Mouse (Mus musculus) hindbrain, embryonic 10.5 days (tissue): ENCODE measurements around the gene Prdx5. TPM values are rescaled to one million over a fixed set of nuclear protein-coding genes. Genes with fewer than 3 reads are reported as not detected.

Experiments used
- DNase-seq: peaks from one replicate; pipeline ENCODE4 v3.0.0-alpha.2; 2017; ENCODE audit warnings: low spot score
- H3K27ac ChIP-seq: fragments of 300-500 bp; sonication (generic); 2 replicates; pipeline ENCODE4 v1.5.1; 2016; ENCODE audit warnings: mild to moderate bottlenecking, moderate library complexity
- H3K27me3 ChIP-seq: fragments of 300-500 bp; sonication (generic); 2 replicates; pipeline ENCODE4 v1.6.1; 2016; ENCODE audit warnings: mild to moderate bottlenecking; ENCODE audit not compliant: poor library complexity, insufficient read depth, severe bottlenecking
- H3K36me3 ChIP-seq: fragments of 300-500 bp; sonication (generic); 2 replicates; pipeline ENCODE4 v1.6.1; 2016; ENCODE audit warnings: mild to moderate bottlenecking, moderate library complexity
- H3K4me1 ChIP-seq: fragments of 300-500 bp; sonication (generic); replicated peaks from 2 replicates; pipeline ENCODE4 v1.6.1; 2016; ENCODE audit warnings: mild to moderate bottlenecking
- H3K4me3 ChIP-seq: fragments of 300-500 bp; sonication (generic); 2 replicates; pipeline ENCODE4 v1.5.1; 2016; ENCODE audit warnings: mild to moderate bottlenecking, moderate library complexity
- H3K9me3 ChIP-seq: fragments of 300-500 bp; sonication (generic); 2 replicates; pipeline ENCODE4 v1.6.1; 2016; ENCODE audit warnings: mild to moderate bottlenecking, moderate library complexity
- WGBS: fragments of 180-500 bp; shearing (Covaris S2); methylation state at CpG from one replicate; pipeline ENCODE4 v1.1.7; 2016; 5-methylcytosine and 5-hydroxymethylcytosine counted together
- polyA plus RNA-seq: library from polyadenylated mRNA; unstranded; fragments of >200 nt; fragmentation: Nextera tagmentation; extraction: Ambion mirVana; gene quantifications from 2 replicates; pipeline ENCODE4 v1.2.1, GENCODE M21; 2016

The Prdx5 gene
- 155 and 196 TPM in 2 replicates for polyA plus RNA-seq

- Histone ChIP-seq H3K27ac (peak within 1 kb of the TSS; percentile 90), H3K4me1 (peaks cover 46% of the 10 kb centered on the region), H3K27me3 (no peaks in the 10 kb centered on the region), H3K4me3 (peak within 1 kb of the TSS; percentile 71), H3K9me3 (no peaks in the 10 kb centered on the region), H3K36me3 (peaks cover 66% of the 10 kb centered on the region)
- under 1% methylated on average over 65 of the region's 65 CpGs for WGBS
- peak; percentile 93 for DNase-seq
These were observed at the start of gene Prdx5, which contains the start of gene Trmt112 for GRCm38 (mm10) chr19:6909507-6910289. TSS of gene Prdx5 (minus strand) at chr19:6910106. TSS of gene Trmt112 (plus strand) at chr19:6909698.

DNA sequence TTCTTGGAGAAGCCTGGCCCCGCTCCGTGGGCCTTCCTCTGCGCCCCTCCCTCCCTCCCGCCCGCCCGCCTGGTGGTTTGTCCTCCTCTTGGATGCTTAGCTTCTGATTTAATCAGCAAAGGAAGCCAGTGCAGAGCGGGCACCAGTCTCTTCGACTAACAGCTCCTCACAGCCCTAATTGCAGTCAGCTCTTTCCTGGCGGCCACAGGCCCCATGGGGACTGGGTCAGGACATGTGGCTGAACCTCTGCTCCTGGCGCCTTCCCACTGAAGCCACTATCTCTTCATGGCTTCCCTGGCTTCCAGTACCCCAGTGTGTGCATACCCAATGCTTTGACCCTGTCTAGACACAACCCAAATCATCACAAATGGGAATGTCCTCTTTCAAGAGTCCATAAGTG is 46.6 kb upstream of the Prdx5 start:
- 0 out of 2 replicates have a peak overlapping the region, but pooled peaks have one; percentile 9 for H3K4me3 ChIP-seq
- WGBS, result 85% methylated on average over 10 of the region's 10 CpGs
- peaks cover 65% of the 10 kb centered on the region for H3K36me3 ChIP-seq
- no peaks in the 10 kb centered on the region for H3K27me3 ChIP-seq
- H3K4me1 ChIP-seq, result peaks cover 27% of the 10 kb centered on the region
- H3K9me3 ChIP-seq, result no peaks in the 10 kb centered on the region
- no peak for DNase-seq
- 0 out of 2 replicates have a peak overlapping the region, but pooled peaks have one; percentile 35 for H3K27ac ChIP-seq

- Histone ChIP-seq H3K4me1 (peaks cover 29% of the 10 kb centered on the region), H3K27me3 (no peaks in the 10 kb centered on the region), H3K27ac (no peak overlapping the region), H3K36me3 (peaks cover 63% of the 10 kb centered on the region), H3K4me3 (no peak overlapping the region), H3K9me3 (no peaks in the 10 kb centered on the region)
- WGBS, result 88% methylated on average over 7 of the region's 7 CpGs
- no peak for DNase-seq
These were observed 45.5 kb upstream of the Prdx5 start for GRCm38 (mm10) chr19:6955424-6955823.

DNA sequence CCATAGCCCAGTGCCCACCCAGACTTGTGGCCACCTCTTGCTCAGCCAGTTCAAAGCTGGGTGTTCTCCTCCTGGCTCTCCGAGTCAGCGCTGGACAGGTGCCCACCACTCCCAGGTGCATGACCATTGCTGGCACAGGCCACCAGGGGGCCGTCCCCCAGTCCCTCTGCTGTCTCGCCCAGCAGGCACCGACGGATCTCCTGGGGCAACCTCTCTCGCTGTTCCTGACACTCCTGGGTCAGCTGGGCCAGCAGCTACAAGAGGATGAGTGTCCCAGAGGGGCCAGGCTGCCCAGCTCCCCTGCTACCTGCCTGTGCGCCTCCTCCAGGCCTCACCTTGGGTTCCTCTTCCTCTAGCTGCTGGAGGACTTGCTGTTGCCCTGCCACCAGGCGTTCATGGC is 44.1 kb upstream of the Prdx5 start:
- Histone ChIP-seq H3K27me3 (no peaks in the 10 kb centered on the region), H3K4me1 (peaks cover 39% of the 10 kb centered on the region), H3K27ac (peak overlapping the region; percentile 25; the same call in 1 of the 2 replicates), H3K36me3 (peaks cover 49% of the 10 kb centered on the region), H3K9me3 (no peaks in the 10 kb centered on the region), H3K4me3 (peak overlapping the region; percentile 0; the same call in 1 of the 2 replicates)
- WGBS, result 65% methylated on average over 9 of the region's 9 CpGs
- no peak for DNase-seq

- no peak for DNase-seq
- Histone ChIP-seq H3K4me3 (peak overlapping the region; percentile 65), H3K4me1 (peaks cover 39% of the 10 kb centered on the region), H3K36me3 (peaks cover 43% of the 10 kb centered on the region), H3K27me3 (no peaks in the 10 kb centered on the region), H3K27ac (peak overlapping the region; percentile 97), H3K9me3 (no peaks in the 10 kb centered on the region)
- 22% methylated on average over 3 of the region's 3 CpGs for WGBS
These were observed 42.8 kb upstream of the Prdx5 start for GRCm38 (mm10) chr19:6952712-6953037.

DNA sequence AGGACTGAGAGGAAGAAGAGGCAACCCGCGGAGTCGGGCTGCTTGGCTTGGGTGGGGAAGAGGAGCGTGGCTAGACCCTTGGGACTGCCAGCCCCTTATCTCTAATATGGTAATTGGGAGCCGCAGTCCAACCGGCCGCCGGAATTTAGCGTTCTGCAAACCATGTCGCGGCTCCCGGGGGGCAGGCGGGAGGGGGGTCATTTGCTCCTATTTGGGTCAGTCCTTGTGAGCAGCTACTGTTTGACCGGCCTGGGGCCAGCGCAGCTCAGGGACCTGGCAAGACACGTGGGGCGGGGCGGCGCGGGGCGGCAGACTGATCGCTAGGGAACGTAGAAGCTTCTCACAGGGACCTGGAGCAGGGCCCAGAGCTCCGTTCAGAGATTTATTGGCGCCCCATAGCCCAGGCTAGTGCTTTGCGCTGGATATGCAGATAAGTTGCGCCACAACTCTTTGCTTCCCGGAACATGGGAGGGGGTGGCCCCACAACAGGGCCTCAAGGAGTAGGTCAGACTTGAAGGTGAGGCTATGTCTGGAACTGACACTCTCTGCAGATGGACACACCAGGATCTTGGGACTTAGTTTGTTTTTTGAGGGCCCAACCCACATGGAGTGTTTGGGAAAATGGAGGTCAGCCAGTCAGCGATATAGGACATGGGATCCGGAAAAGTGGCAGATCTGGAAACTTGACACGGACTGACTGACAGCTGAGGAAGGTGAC is 42.2 kb upstream of the Prdx5 start:
- Histone ChIP-seq H3K4me3 (peak overlapping the region; percentile 65), H3K36me3 (peaks cover 37% of the 10 kb centered on the region), H3K4me1 (peaks cover 39% of the 10 kb centered on the region), H3K27ac (peak overlapping the region; percentile 97), H3K27me3 (no peaks in the 10 kb centered on the region), H3K9me3 (no peaks in the 10 kb centered on the region)
- WGBS, result 2% methylated on average over 31 of the region's 31 CpGs
- peak; percentile 64 for DNase-seq

- Histone ChIP-seq H3K4me3 (peak overlapping the region; percentile 65), H3K9me3 (no peaks in the 10 kb centered on the region), H3K27me3 (no peaks in the 10 kb centered on the region), H3K27ac (peak overlapping the region; percentile 97), H3K4me1 (peaks cover 39% of the 10 kb centered on the region), H3K36me3 (peaks cover 33% of the 10 kb centered on the region)
- WGBS, result under 1% methylated on average over 35 of the region's 35 CpGs
- DNase-seq, result peak; percentile 93
These were observed 41.6 kb upstream of the Prdx5 start for GRCm38 (mm10) chr19:6951381-6951968.

- Histone ChIP-seq H3K36me3 (peaks cover 29% of the 10 kb centered on the region), H3K4me1 (peaks cover 34% of the 10 kb centered on the region), H3K27ac (peak overlapping the region; percentile 97), H3K9me3 (no peaks in the 10 kb centered on the region), H3K4me3 (peak overlapping the region; percentile 65), H3K27me3 (no peaks in the 10 kb centered on the region)
- under 1% methylated on average over 28 of the region's 28 CpGs for WGBS
- peak; percentile 75 for DNase-seq
These were observed 40.8 kb upstream of the Prdx5 start for GRCm38 (mm10) chr19:6950613-6951153.

DNA sequence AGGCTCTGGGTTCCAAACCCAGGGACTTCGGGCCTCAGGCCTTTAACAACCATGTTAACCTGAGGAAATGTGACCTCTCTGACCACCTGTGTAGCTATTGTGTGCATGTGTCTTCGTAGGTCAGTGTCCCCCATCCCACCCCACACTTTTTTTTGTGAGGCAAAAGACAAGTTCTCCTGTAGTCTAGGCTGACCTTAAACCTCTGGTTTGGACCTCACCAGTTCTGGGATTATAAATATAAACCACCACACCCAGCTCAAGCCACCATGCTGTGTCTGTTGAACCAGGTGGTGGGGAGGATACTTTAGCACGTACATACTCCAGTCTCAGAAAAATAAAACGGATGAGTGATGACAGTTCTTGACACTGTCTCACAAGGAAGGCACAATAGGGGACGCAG is 40.0 kb upstream of the Prdx5 start:
- DNase-seq, result no peak
- 52% methylated on average over 5 of the region's 5 CpGs for whole genome bisulfite sequencing
- Histone ChIP-seq H3K27ac (peak overlapping the region; percentile 97), H3K4me3 (peak overlapping the region; percentile 65), H3K27me3 (no peaks in the 10 kb centered on the region), H3K4me1 (peaks cover 34% of the 10 kb centered on the region), H3K36me3 (peaks cover 28% of the 10 kb centered on the region), H3K9me3 (no peaks in the 10 kb centered on the region)

DNA sequence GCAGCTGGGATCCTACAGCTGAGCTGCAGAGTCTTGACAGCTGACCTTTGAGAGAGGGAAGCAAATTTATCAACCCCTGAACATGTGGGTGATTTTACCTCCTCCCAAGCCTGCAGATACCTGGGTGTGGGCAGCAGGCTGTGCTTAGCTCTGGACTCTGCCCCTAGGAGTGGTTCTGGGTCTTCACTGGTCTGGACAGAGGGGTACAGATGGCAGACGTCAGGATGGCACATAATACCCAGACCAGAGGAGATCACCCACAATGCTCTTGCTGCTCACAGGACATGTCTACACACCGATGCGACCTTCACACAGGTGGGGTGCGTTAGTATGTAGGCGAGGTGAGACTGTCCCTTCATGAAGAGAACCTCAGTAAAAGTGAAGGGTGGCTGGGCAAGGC is 39.6 kb upstream of the Prdx5 start:
- Histone ChIP-seq H3K9me3 (no peaks in the 10 kb centered on the region), H3K36me3 (peaks cover 28% of the 10 kb centered on the region), H3K27me3 (no peaks in the 10 kb centered on the region), H3K4me3 (peak overlapping the region; percentile 65; the same call in 1 of the 2 replicates), H3K4me1 (peaks cover 34% of the 10 kb centered on the region), H3K27ac (no peak overlapping the region)
- no peak for DNase-seq
- 92% methylated on average over 5 of the region's 5 CpGs for WGBS

GRCm38 (mm10) chr19:6948186-6948585 is 38.3 kb upstream of the Prdx5 start:
- no peaks in the 10 kb centered on the region for H3K9me3 ChIP-seq
- peaks cover 21% of the 10 kb centered on the region for H3K36me3 ChIP-seq
- H3K4me3 ChIP-seq, result no peak overlapping the region
- H3K27ac ChIP-seq, result no peak overlapping the region
- DNase-seq, result no peak
- H3K4me1 ChIP-seq, result peaks cover 26% of the 10 kb centered on the region
- 82% methylated on average over 4 of the region's 4 CpGs for WGBS
- H3K27me3 ChIP-seq, result no peaks in the 10 kb centered on the region

- Histone ChIP-seq H3K27ac (no peak overlapping the region), H3K36me3 (peaks cover 21% of the 10 kb centered on the region), H3K4me1 (peaks cover 26% of the 10 kb centered on the region), H3K9me3 (no peaks in the 10 kb centered on the region), H3K4me3 (no peak overlapping the region), H3K27me3 (no peaks in the 10 kb centered on the region)
- WGBS, result 63% methylated on average over 4 of the region's 4 CpGs
- no peak for DNase-seq
These were observed 37.8 kb upstream of the Prdx5 start for GRCm38 (mm10) chr19:6947742-6948141.
